Mouse (Mus musculus): Measurements from ENCODE around the gene Med13.
"Not testable (repeated sequence)": the region's sequence is repeated elsewhere in the genome, so short reads cannot be mapped to it uniquely, and the experiment has no call there.

Med13 gene

DNA sequence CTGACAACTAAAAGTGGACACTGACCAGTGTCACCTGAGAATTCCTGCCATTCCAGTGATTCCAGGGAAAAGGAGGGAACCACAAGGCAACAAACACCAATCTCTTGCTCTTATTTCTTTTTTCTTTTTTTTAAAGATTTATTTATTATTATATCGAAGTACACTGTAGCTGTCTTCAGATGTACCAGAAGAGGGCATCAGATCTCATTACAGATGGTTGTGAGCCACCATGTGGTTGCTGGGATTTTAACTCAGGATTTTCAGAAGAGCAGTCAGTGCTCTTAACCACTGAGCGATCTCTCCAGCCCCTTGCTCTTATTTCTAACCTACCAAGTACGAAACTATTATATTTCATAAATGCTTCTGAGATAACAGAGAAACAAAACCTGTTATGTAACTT, 42.4 kb downstream of the Med13 start:
- in situ Hi-C loops (cut with MboI; ENCODE audit: unreplicated experiment in 2 of 2): loop anchor here in 1 of 2 experiments (5.0 kb wide), 2 partner anchors 82 to 127 kb away; no protein-coding TSS in a partner anchor

DNA sequence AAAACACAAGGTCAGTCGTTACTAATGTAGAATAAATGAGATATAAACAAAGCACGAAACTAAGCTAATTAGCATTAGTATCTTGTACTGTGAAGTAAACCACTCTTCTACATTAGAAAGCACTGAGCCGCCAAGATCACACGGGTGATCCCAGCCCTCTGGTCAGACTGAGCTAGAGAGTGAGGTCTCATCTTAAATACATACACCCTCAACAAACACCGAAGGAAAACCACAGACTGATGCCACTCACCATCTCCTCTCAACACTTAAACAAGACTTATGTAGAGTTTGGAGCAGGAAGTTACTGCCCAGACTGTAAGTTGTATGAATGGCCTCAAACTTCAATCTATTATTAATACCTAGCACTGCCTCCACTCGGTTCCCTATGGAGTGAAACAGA, 47.1 kb downstream of the Med13 start:
- in situ Hi-C loops (cut with MboI; ENCODE audit: unreplicated experiment in 2 of 2): no loop called here

GRCm38 (mm10) chr11:86292201-86292600, 65.2 kb downstream of the Med13 start:
- in situ Hi-C loops (cut with MboI; ENCODE audit: unreplicated experiment in 2 of 2): not testable (repeated sequence)

- in situ Hi-C loops (cut with MboI; ENCODE audit: unreplicated experiment in 2 of 2): no loop called here
Measured at GRCm38 (mm10) chr11:86291714-86292113, 65.7 kb downstream of the Med13 start.

- in situ Hi-C loops (cut with MboI; ENCODE audit: unreplicated experiment in 2 of 2): loop anchor here in 1 of 2 experiments (10.0 kb wide), 1 partner anchor 419 kb away; no protein-coding TSS in a partner anchor
Measured at GRCm38 (mm10) chr11:86285729-86286128, 71.7 kb downstream of the Med13 start.

DNA sequence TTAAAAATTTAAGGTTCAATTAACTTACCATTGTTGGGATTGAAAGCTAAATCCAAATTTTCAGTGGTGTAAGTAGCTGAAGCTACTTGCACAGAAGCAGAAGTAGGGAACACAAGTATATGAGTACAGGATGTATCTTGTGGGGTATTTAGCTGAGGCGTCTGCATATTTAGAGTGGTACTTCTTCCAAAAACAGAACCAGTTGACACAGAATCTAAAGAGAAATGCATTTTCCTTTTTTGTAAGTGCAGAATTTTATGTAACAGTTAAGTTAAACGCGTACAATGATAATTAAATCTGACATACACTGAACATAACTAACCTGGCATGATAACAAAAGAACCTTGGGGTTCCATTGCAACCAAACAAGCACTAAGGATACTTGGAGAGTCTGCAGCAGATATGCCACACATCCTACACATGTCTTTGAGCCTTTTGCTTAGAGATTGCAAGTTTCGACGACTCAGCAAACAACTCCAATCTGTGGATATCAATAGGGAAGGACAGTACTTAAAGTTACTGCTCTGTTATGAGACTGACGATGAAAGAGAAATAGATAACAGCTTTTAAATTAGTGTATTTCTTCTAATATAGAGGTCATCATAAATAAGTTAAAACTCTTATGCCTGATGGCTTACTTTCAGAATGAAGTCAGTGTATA, 78.8 kb downstream of the Med13 start:
- in situ Hi-C loops (cut with MboI; ENCODE audit: unreplicated experiment in 2 of 2): no loop called here

GRCm38 (mm10) chr11:86257460-86258076, 99.8 kb downstream of the Med13 start, which contains the start of gene Ints2:
Gene Ints2, minus strand, starts transcription at chr11:86257575.
- in situ Hi-C loops (cut with MboI; ENCODE audit: unreplicated experiment in 2 of 2): no loop called here

GRCm38 (mm10) chr11:86257054-86257453, 100.3 kb downstream of the Med13 start:
- in situ Hi-C loops (cut with MboI; ENCODE audit: unreplicated experiment in 2 of 2): no loop called here

GRCm38 (mm10) chr11:86253342-86253741, 104.1 kb downstream of the Med13 start:
- in situ Hi-C loops (cut with MboI; ENCODE audit: unreplicated experiment in 2 of 2): no loop called here

DNA sequence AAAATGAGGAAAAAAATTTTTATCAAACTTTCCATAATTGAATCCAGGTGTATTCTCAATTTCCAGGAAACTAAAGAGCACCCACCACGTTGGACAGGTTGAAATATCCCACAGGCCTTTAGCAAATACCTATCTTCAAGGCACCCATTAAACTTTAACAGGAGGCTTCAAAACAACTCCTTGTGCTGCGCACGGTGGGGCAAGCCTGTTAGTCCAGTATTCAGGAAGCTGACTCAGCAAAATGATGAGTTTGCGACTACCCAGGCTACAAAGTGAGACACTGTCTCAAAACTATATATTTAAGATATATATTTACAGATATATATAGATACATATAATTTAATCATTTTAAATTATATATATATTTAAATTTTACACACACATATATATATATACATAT, 125.0 kb downstream of the Med13 start:
- in situ Hi-C loops (cut with MboI; ENCODE audit: unreplicated experiment in 2 of 2): no loop called here

GRCm38 (mm10) chr11:86231781-86232350, 125.5 kb downstream of the Med13 start:
- in situ Hi-C loops (cut with MboI; ENCODE audit: unreplicated experiment in 2 of 2): no loop called here

GRCm38 (mm10) chr11:86226646-86227180, 130.7 kb downstream of the Med13 start:
- in situ Hi-C loops (cut with MboI; ENCODE audit: unreplicated experiment in 2 of 2): no loop called here

DNA sequence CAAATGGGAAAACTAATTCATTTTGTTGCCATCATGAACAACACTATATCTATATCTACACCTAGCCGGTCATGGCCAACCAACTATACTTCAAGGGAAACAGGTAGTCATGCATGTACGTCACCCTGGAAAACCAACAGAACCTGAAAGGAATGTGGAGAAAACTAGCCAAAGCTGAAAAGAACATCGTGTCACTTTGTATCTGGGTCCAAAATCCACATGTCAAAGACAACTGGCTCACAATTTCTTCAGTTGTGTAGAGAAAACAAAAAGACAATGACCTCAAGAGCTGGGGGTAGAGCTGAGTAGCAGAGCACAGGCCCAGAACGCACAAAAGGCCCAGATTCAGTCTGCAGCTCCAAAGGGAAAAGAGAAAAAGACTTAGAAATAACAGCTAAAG, 131.6 kb downstream of the Med13 start:
- in situ Hi-C loops (cut with MboI; ENCODE audit: unreplicated experiment in 2 of 2): no loop called here
